In the genomic region with DNA sequence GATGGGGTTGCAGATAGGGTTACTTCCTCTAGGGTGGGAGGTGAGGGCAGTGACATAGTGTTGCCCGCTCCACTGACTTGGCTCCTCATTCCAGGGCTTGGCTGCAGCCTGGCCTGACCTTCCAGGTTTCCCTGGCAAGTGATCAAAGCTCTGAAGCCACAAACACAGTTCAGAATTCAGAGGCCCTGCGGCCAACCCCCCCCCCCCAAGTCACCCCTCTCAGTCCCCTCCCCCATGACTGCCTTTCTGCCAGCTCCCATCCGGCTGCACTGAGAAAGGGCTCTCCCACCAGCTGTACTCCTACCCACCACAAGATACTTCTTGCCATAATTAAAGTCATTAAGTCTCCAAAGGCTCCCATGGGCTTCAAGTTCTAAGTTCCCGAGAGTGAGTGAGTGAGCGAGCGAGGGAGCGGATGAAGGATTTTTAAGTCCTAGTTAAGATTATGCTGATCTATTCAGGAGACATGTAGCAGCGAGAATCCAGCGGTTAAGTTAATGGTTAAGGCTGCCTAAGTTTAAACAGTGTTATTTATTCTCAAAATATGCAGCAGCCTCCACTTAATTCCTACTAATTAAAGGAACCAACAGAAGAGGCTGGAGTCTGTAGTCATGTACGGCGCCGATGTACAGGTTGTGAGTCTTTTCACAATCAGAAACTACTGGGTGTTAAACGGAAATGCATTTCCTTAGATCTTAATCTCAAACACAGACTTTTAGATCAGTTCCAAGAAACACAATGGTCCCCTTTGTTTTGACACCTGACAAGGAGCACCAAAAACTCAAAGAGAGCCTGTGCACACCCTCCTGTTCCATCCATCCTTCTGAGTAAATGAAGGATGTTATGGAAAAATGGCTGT, we compare ENCODE assay signal across 7 mouse cellular contexts. TPM values are rescaled to one million over a fixed set of nuclear protein-coding genes. Genes with fewer than 3 reads are reported as not detected.
DNase-seq lines count a peak whose midpoint lies in the region; ATAC-seq and TF ChIP-seq lines count a peak whose summit lies in the region.

No protein-coding gene starts in this region.

- in situ Hi-C loops in Patski (cut with MboI; ENCODE audit: low pct_unique_long_range_greater_than_20kb) = loop anchor here (5.0 kb wide), 1 partner anchor 55 kb away; no protein-coding TSS in a partner anchor

- WGBS in forebrain, embryonic 12.5 days = 24% methylated on average over 13 of the region's 13 CpGs

- H3K27me3 ChIP-seq in Patski = no peaks in the 10 kb centered on the region
- H3K27me3 ChIP-seq in forebrain, embryonic 12.5 days = no peaks in the 10 kb centered on the region

- ATAC-seq in Patski = peak; percentile 54
- ATAC-seq in forebrain, embryonic 12.5 days (ENCODE audit: low FRiP score) = no peak

- no peak overlapping the region for H3K4me3 ChIP-seq in forebrain, embryonic 12.5 days (replicated peaks)

- peaks cover 28% of the 10 kb centered on the region for H3K4me1 ChIP-seq in forebrain, embryonic 12.5 days

- POLR2A ChIA-PET in Patski (lab: Charles Lee) = no interaction called here

- DNase-seq in CD4-positive helper T cell, adult 2 months (ENCODE audit: low read depth, low spot score) = peak; percentile 54
- peak; percentile 69 for DNase-seq in Patski (ENCODE audit: low read depth, low spot score)
- peak; percentile 86 for DNase-seq in kidney, adult 11 months
- peak; percentile 43 to 65 for DNase-seq in lung, adult 18-20 months
- peak; percentile 46 for DNase-seq in retina, postnatal 1 day
- no peak for DNase-seq in left cerebral cortex, adult 18-20 months (ENCODE audit: low spot score in 2 of 2)

- H3K27ac ChIP-seq in forebrain, embryonic 12.5 days = peak overlapping the region; percentile 57; the same call in 1 of the 2 replicates

- CTCF ChIA-PET in Patski (lab: Charles Lee) = interaction anchor here (0.9 kb wide), 1 partner anchor 13 kb away, joined by 3 read pairs; no protein-coding TSS in a partner anchor

- peak overlapping the region; percentile 19 for H3K4me2 ChIP-seq in forebrain, embryonic 12.5 days

- no peak for TF ChIP-seq CTCF in Patski (IDR thresholded peaks at IDR 0.05)

- no peaks in the 10 kb centered on the region for H3K36me3 ChIP-seq in forebrain, embryonic 12.5 days (replicated peaks)

- no peak overlapping the region for H3K9ac ChIP-seq in forebrain, embryonic 12.5 days

- no peaks in the 10 kb centered on the region for H3K9me3 ChIP-seq in forebrain, embryonic 12.5 days

RNA-seq across cellular contexts. Expression of gene Kremen1, which starts 36.0 kb away (rescaled TPM):
- 73.0 TPM for polyA plus RNA-seq in Patski (2021)
- 11.9 and 12.0 TPM in 2 replicates for polyA plus RNA-seq in forebrain, embryonic 12.5 days (2016; fragmentation: Nextera tagmentation; extraction: Ambion mirVana)
- total RNA-seq in left cerebral cortex, adult 18-20 months (2021) = 10 to 100 TPM; 14.4 to 16.4 TPM

Comparison
In these comparisons a context has a peak if more than half of its experiments do, and no peak if none do; other contexts are left out.
1. DNase-seq: peak in CD4-positive helper T cell, adult 2 months (single experiment), Patski (single experiment), kidney, adult 11 months (single experiment), lung, adult 18-20 months (2 of 2) and retina, postnatal 1 day (single experiment); none in left cerebral cortex, adult 18-20 months (0 of 2).